Mouse (Mus musculus) brain, embryonic 18.5 days (tissue): ENCODE results near the gene Slc47a2.
"Not testable (repeated sequence)": the region's sequence is repeated elsewhere in the genome, so short reads cannot be mapped to it uniquely, and the experiment has no call there.

Experiments used
- DNase-seq: peaks from one replicate; pipeline ENCODE4 v3.0.0-alpha.2; 2012; ENCODE audit warnings: low read depth, low spot score

Gene Slc47a2

DNA sequence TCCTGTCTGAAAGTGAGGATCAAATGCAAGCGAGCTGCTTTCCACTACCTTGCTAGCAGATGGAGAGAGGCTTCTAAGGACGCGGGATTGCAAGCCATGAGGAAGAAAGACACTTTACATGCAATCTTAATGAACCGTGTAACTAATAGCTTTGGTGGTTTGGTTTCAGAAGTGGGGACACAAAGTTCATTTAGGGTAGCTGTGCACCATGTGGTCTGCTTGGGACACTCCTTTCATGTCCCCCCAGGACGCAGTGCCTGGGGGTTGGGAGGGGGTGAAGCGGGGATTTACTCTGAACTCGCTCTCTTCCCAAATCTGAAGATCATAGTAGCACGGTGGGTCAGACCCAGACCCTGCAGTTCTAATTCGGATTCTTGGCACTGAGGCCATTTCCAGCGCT, 689 bp downstream of the Slc47a2 start:
- DNase-seq: no peak

DNA sequence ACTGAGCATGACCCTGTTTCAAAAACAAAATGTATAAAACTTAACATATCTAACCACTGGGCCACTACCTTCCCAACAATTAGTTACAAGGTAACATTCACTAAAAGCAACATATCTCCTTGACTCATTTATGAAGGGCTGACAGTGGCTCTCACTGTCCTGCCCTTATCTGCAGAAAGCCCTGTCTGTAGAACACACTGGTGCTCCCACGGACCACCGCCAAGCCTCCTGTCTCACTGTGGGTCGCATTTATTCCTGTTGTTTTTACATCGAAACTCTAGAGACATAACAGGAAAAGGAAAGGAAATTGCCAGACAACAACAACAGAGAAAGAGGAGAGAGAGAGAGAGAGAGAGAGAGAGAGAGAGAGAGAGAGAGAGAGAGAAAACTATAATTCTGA, 1.4 kb downstream of the Slc47a2 start:
- DNase-seq: no peak

DNA sequence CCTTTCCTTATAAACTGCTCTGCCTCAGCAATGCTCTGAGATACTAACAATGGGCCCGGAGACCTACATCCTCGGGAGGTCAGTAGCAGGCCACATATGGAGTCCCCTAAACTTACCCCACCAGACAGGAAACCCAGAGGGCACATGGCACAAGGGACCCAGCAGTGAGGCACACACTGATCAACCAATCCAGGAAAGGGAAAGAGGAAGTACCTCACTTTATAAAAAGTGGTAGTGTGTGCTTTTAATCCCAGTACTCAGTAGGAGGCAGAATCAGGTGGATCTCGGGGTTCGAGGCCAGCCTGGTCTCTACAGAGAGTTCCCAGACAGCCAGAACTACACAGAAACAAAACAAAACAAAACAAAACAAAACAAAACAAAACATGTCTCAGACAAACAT, 2.3 kb downstream of the Slc47a2 start:
- DNase-seq: no peak

DNA sequence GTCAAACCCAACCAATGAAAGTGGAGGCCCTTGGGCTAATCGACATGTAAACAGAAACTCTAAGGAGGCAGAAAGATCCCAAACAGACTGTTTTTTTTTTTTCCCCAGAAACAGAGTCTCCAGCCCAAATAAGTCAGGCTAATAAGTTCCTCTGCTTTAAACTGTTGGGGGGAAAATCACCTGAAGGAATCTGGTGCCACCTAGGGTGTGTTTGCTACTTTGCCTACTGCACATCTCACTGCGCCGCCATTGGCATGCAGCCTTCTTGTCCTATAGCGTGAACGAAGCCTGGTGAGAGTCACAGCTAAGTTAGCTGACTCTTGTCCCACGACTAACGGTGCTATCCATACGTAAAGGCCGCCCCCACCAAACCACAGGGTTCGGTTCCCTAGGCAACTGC, 5.1 kb downstream of the Slc47a2 start:
- DNase-seq: no peak

DNA sequence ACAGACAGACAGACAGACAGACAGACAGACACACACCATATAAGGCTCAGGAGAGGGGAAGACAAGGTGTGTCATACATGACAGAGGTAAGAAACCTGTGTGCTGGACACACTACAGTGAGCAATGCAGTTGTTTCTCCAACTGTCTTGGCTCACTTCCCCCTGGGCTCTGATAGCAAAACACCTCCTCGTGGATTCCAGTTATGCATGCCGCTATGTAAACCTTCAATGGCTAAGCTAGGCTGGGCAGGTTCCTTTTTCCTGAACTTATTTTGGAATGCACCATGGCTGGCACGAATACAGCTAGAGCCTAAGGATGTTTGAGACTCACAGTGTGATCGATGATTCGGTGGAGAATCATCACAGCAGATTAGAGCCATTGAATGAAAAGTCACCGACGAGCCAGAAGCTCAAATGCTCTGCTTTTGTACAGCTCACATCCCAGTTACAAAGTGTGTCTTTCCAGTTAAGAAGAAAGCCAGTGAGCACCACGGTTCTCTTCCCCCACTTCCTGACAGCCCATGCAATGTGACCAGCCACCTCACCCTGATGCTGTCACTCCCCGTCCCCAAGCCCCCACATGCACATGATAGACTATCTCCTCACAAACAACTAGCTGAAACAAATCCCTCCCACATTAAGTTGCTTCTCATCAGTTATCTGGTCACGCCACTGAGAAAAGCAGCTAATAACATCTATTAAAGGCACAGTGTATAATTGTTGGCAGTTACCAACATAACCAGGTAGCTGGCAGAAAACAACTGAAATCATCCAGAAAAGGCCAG, 21.6 kb downstream of the Slc47a2 start:
- DNase-seq: no peak

DNA sequence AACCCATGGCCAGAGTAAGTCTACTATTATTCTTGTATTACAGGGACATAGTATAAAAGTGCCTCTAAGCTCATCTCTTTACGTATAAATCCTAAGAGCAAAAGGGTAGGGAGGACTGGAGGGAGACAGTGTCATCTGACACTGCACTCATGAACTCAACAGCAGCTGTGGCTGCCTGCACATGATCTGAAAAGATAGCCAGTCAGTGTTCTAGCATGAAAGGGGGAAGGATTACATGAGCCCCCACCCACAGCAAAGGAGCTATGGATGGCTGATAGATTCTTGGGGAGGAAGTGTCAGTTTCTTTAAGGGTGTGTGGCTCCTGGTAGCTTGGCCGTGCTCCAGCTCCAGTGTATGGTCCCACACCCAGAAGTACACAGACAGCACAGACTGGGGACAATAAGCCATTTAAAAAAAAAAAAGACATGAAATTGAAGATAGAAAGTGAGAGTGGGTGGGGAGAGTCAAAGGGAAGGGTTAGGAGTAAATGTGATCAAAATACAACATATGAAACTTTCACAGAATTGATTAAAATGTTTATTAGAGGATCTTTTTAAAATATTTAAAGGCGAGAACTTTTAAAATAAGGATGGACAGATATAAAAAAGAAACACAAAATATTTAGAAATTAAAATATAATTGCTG, 22.6 kb downstream of the Slc47a2 start:
- DNase-seq: no peak

DNA sequence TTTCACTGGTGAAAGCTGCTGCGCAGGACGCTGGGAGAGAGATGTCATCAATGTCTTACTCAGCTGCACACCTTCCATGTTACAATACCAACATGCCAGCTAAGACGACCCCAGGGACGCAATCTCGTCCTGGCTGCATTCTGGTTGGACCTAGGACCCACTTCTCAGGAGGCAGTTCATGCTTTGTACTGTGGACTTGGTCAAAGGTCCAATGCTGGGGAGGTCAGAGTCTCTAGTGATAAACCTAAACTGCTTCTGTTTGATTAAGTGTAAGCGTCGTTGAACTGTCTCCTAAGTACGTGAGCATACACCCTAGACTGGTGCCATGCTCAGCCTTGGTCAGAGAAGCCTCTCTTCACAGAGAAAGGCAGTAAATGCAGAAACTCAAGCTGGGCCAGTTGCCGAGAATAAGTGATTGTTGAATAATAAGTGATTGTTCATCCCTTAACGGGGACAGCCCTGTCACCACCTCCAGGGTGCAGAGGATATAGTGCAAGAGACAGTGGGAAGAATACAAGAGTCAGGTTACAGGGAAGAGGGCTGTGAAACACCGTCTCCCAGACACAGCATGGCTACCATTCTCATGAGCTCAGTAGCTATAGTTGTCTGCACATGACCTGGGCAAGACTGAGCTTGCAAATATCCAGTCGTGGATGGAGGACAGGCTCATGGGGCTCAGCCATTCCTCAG, 23.3 kb downstream of the Slc47a2 start:
- no peak for DNase-seq

DNA sequence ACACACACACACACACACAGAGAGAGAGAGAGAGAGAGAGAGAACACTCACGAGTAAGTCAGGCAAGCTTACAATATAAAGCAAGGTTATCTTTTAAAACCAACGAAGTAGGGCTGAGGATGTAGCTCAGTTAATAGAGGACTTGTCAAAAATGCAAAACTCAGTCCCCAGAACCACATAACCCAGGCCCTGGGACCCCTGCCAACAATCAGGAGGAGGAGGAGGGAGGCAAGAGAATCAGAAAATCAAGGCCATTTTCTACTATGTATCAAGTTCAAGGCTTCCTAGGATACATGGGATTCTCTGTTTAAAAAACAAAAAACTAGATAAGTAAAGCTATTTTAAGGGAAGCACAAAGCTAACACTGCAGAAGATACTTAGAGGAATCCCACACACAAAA, 25.8 kb downstream of the Slc47a2 start:
- DNase-seq: no peak

DNA sequence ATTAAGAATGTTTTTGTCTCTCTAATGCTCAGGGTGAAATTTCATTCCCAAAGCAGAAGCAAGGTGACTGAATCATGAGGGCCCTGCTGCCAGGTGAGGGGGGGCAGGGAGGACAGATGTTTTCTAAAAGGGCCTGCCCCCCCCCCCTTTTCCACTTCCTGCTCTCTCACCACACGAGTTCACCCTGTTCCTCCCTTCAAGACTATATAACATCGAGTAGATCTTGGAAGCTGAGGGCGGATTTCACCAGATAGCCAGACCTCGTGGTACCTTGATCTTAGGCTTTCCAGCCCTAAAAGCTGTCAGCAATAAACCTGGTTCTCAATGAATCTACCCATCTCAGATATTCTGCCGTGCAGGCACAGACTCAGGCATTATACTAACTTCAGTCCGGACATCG, 32.3 kb downstream of the Slc47a2 start:
- DNase-seq: no peak

DNA sequence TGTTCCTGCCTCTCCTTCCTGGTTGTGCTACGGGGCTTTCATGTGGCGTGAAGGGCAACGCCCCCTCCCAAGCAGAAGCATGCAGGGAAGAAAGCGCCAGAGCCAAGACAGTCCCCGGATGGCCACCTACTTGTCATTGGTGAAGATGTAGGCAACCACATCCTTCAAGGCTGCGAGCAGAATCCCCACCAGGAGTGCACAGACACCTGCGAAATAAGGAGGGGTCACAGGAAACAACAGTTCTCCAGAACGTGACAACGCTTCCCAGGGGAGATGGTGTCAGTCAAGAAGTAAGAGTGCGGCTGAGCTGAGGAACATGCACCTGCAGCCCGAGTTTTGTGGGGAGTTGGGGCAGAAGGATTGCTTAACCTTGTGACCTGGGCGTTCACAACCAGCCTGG, 32.8 kb downstream of the Slc47a2 start:
- DNase-seq: no peak

DNA sequence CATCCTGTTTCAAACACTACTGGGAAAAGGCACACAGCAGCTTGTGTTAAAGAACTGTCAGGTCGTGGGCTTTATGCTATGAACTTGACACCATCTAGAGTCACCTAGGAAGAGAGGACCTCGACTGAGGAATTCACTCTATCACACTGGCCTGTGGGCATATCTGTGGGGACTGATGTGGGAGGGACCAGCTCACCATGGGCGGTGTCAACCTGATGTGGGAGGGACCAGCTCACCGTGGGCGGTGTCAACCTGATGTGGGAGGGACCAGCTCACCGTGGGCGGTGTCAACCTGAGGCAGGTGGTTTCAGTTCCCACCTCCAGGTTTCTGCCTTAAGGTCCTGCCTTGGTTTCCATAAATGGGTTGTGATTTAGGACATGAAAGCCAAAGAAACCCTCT, 34.9 kb downstream of the Slc47a2 start:
- DNase-seq: no peak

DNA sequence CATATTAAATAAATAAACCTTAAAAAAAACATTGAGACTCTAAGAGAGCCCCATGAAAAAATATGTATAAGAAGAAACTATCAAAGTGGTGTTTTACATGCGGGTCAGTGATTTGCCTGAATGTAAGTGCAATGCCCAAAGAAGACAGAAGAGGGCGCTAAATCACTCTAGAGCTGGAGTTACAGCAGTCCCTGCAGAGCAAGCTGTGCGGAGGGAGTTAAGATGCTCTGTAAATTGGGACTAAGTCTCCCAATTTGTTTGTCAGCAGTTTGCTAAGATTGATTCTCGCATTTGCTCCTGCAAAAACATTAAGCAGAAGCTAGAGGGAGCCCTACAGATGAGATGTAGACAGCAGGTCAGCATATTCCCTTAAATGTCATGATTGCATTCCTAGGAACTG, 37.3 kb downstream of the Slc47a2 start:
- DNase-seq: no peak

DNA sequence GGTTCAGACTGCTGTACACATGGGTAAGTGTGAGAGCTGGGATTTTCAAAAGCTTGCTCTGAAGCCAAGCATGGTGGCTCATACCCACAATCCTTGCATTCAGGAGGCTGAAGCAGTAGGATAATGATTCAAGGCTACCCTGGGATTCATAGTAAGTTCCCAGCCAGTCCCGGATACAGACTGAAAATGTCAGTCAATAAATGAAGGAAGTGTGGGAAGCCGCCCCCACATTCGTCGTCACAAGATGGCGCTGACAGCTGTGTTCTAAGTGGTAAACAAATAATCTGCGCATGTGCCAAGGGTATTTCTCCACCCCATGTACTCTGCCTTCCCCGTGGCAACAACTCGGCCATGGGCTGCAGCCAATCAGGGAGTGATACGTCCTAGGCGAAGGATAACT, 38.1 kb downstream of the Slc47a2 start:
- not testable (repeated sequence) for DNase-seq

DNA sequence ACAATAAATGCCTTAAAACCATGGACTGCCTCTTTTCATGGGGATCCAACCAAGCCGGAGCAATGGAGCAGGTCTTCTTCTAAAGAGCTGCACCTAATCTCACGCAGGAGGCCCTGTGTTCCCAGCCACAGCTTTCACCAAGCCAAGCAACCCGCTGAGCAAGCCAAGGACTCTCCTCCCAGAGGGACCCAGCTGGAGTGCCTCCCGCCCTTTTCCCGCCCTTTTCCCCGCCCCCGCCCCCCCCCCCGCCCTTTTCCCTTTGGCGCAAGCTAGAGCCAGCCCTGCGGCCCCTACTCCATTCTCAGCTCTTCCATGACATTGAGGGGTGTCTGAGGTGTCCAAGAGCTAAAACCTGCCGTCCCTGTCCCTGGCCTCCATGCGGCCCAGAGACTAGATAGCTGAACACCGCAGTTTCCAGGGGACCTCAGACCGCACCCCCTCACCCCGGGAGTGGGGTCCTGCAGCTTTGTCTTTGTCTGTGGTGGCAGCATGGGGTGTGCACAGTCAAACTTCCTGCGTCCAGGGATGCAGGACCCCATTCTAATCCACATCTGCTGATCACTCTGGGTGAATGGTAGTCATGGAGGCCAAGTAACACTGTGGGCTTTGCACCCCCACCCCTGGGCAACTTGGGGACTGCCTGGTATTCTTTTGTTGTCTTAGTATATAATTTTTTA, 41.8 kb downstream of the Slc47a2 start:
- DNase-seq: no peak

DNA sequence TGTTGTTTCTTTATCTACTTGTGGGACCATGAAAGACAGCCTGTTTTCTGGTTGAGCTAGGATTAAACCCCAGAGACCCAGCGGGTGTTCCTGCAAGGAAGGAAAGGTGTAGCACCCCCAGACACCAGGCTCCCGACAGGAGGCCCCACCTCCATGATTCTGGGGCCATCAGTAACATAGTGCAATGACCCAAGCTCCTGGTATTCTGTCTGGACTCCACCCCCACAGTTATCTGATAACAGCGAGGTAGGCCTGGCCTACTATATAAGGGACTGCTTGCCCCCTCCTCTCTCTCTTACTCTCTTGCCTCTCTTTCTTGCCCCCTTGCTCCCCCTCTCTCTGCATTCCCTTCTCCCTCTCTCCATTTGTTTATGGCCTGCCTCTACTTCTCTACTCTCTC, 42.5 kb downstream of the Slc47a2 start:
- DNase-seq: no peak

DNA sequence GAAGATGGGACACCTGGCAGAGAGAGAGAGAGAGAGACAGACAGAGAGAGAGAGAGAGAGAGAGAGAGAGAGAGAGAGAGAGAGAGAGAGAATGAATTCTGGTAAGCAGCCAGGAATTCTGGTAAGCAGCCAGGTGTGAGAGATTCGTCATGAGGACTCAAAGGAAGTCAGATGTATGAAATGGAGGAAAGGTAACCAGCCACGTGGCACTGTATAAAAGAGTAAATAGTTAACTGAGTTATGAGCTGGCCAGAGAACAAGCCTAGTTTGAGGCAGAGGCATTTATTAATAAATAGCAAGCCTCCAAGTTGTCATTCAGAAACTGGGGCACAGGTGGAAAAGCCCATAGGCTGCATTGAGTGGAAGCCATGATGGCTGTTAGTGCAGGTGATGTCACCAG, 44.8 kb downstream of the Slc47a2 start:
- no peak for DNase-seq

DNA sequence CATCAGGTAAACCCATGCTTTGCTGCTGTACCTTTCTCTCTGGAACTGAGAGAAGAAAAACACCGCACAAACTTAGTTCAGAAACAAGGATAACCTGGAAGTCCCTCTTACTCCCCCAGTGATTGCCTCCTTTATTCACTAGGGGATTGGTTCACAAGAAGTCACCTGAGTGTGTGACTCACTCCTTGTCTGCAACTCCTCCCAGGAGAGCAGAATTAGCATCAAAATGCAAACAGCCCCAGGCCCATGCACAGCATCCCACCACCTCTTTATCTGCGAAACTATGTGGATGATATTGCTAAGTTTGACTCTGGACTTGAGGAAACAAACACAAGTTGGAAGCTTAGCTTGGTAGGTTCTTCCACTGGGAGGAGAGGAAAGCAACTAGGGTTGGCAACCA, 45.3 kb downstream of the Slc47a2 start:
- DNase-seq: no peak

DNA sequence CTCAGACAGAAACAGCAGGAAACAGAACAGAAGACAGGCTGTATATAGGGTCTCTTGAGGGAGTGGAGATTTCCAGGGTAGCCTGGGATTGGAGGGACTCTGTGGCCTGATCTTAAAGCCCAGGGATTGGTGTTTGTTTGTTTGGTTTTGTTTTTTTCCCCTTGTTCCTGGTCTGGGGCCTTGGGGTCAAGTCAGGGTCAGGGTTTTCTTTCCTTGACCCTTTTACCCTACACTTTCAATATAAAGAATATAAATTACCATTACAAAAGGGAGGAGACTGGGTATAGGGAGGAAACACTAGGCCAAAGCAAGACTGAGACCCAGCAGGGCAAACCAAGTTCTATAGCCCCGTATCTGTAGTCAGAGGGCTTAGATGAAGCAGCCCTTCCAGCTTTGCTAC, 46.1 kb downstream of the Slc47a2 start:
- no peak for DNase-seq

DNA sequence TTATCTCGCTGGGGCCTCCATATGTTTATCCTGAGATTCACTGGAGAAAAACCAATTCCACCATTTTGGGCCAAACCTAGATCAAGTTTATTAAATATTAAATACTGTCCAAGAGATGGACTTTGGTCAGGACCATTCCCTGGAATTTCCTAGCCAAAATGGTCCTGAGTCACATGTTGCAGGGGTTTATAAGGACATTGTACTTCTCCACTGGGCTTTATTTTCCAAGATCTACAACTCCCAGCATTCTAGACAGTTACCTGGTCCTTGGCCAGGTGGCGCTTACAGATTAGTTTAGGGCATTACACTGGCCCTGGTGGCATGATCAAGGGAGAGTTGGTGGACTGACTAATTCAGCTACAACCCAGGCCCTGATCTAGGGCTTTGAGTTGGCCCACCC, 47.1 kb downstream of the Slc47a2 start:
- DNase-seq: no peak

DNA sequence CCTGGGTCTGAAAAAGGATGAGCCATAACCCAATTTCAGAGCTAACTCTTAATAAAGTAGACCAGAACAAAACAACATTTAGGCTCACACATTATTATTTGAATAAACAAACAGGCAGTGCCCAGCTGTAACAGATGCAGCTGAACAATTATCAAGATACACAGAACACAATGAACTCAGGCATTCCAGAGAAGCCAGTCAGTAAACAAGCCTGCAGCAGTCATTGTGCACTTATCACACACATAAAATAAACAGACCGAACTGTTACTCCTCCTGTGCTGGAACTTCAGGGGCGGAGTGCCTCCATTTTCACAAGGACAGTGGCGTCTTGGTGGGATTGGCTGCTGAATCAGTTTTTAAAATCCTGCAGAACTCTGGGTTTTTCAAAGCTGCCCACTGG, 48.2 kb downstream of the Slc47a2 start:
- no peak for DNase-seq

DNA sequence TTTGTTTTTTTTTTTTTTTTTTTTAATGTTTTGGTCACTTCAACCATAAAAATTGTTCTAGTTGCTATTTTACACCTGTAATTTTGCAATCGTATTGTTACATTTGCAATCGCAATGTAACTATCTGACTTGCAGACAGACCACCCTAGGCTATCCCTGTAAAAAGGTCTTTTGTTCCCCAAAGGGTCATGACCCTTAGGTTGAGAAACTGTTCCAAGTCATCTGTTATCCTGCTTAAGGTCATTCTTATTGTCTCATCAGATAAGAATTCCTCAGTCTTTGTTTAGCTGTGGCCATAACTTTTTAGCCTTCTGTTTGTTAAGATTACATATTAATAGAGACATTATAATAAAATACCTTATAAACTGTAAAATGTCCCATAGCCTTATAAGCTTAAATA, 49.4 kb downstream of the Slc47a2 start:
- no peak for DNase-seq

DNA sequence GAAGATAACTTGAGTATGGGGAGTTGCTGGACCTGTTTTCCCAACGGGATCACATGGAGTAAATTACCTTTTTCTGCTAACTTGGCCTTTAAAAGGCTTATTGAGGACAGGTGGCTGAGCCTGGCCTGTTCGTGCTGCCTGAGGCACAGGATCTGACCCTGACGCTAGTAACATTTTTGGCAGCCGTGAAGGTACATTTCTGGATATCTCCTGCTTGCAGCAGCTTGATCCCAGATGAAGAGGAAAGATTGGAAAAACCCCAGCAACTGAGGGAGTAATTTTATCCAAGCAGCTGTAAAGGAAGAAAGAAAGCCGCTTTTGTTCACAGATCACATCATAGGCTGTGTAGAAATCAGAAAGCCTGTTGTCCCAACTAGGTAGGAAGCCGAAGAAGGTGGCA, 58.3 kb downstream of the Slc47a2 start:
- no peak for DNase-seq
